Mouse (Mus musculus) myocyte (in vitro differentiated cells): ENCODE data around the gene Cd200. TPM values are rescaled to one million over a fixed set of nuclear protein-coding genes. Genes with fewer than 3 reads are reported as not detected.

Source experiments
- H3K27me3 ChIP-seq: one replicate; pipeline ENCODE4 v1.6.1; 2011; ENCODE audit not compliant: control insufficient read depth, insufficient read depth, insufficient read length
- H3K36me3 ChIP-seq: one replicate; pipeline ENCODE4 v1.6.1; 2011; ENCODE audit not compliant: control insufficient read depth, insufficient read depth
- H3K4me2 ChIP-seq: one replicate; pipeline ENCODE4 v1.6.1; 2011; ENCODE audit warnings: low read depth, control low read depth
- H3K4me3 ChIP-seq: one replicate; pipeline ENCODE4 v1.5.1; 2011; ENCODE audit warnings: mild to moderate bottlenecking, control low read depth, moderate library complexity
- H3K79me2 ChIP-seq: one replicate; pipeline ENCODE4 v1.6.1; 2011; ENCODE audit not compliant: control insufficient read depth, insufficient read depth
- H3ac ChIP-seq: one replicate; pipeline ENCODE4 v1.6.1; 2011; ENCODE audit not compliant: control insufficient read depth, insufficient read length
- CEBPB ChIP-seq: IDR thresholded peaks from 2 replicates; pipeline ENCODE4 v1.6.1; 2011; ENCODE audit warnings: mild to moderate bottlenecking, moderate library complexity; ENCODE audit not compliant: poor library complexity, insufficient read depth, severe bottlenecking
- E2F4 ChIP-seq: IDR thresholded peaks from one replicate; pipeline ENCODE4 v1.6.1; 2011; ENCODE audit warnings: mild to moderate bottlenecking, control low read depth, moderate library complexity; ENCODE audit not compliant: insufficient read depth
- MAX ChIP-seq: IDR thresholded peaks from one replicate; pipeline ENCODE4 v1.6.1; 2011; ENCODE audit warnings: low read depth, mild to moderate bottlenecking, control low read depth
- MYOD1 ChIP-seq, 3 experiments: IDR thresholded peaks; one replicate each; pipeline ENCODE4 v1.6.1; 2011; ENCODE audit warnings: control low read depth in 2 of 3, low read depth in 2 of 3, mild to moderate bottlenecking in 2 of 3, moderate library complexity in 1 of 3; ENCODE audit not compliant: insufficient read length in 2 of 3, control insufficient read depth in 1 of 3
- MYOG ChIP-seq, 3 experiments: IDR thresholded peaks; one replicate each; pipeline ENCODE4 v1.6.1; 2011; ENCODE audit warnings: control low read depth in 2 of 3, low read depth in 2 of 3, mild to moderate bottlenecking in 2 of 3; ENCODE audit not compliant: insufficient read length in 2 of 3, control insufficient read depth in 1 of 3, insufficient read depth in 1 of 3
- POLR2A ChIP-seq: IDR thresholded peaks from one replicate; pipeline ENCODE4 v1.6.1; 2011; ENCODE audit warnings: low read depth, mild to moderate bottlenecking, control low read depth, moderate library complexity; ENCODE audit not compliant: insufficient read length
- POLR2AphosphoS2 ChIP-seq: IDR thresholded peaks from one replicate; pipeline ENCODE4 v1.6.1; 2011; ENCODE audit warnings: low read depth, control low read depth; ENCODE audit not compliant: insufficient read length
- REST ChIP-seq: IDR thresholded peaks from one replicate; pipeline ENCODE4 v1.6.1; 2011; ENCODE audit warnings: mild to moderate bottlenecking, control low read depth, moderate library complexity; ENCODE audit not compliant: insufficient read depth, insufficient read length
- SRF ChIP-seq: IDR thresholded peaks from one replicate; pipeline ENCODE4 v1.6.1; 2011; ENCODE audit warnings: low read depth; ENCODE audit not compliant: control insufficient read depth, insufficient read length
- TCF12 ChIP-seq: IDR thresholded peaks from one replicate; pipeline ENCODE4 v1.6.1; 2011; ENCODE audit warnings: mild to moderate bottlenecking, control low read depth; ENCODE audit not compliant: poor library complexity, insufficient read depth, severe bottlenecking
- TCF3 ChIP-seq: IDR thresholded peaks from one replicate; pipeline ENCODE4 v1.6.1; 2011; ENCODE audit warnings: low read depth, control low read depth; ENCODE audit not compliant: insufficient read length
- USF1 ChIP-seq: IDR thresholded peaks from one replicate; pipeline ENCODE4 v1.6.1; 2011; ENCODE audit warnings: low read depth, mild to moderate bottlenecking, control low read depth, moderate library complexity
- polyA plus RNA-seq: library from polyadenylated mRNA; unstranded; fragments of >200 nt; fragmentation: generic; extraction: Trizol; gene quantifications from one replicate; pipeline ENCODE4 v1.2.1, GENCODE M21; 2012; ENCODE audit warnings: missing spikeins

Cd200 gene
- polyA plus RNA-seq, 1 experiment, result 40.3 TPM

- Histone ChIP-seq H3K79me2 (no peaks in the 10 kb centered on the region), H3ac (no peak overlapping the region), H3K27me3 (no peaks in the 10 kb centered on the region), H3K4me2 (no peak overlapping the region), H3K36me3 (no peaks in the 10 kb centered on the region), H3K4me3 (no peak overlapping the region)
- no peak for TF ChIP-seq TCF3
- no peak for TF ChIP-seq CEBPB
- no peak for TF ChIP-seq E2F4
- TF ChIP-seq POLR2AphosphoS2, result no peak
- TF ChIP-seq USF1, result no peak
- no peak for TF ChIP-seq MAX
- no peak for TF ChIP-seq SRF
- no peak for TF ChIP-seq POLR2A
- TF ChIP-seq REST, result no peak
- no peak for TF ChIP-seq MYOD1 (IDR thresholded peaks at IDR 0.05; ENCODE audit: control insufficient read depth in 1 of 3, insufficient read length in 2 of 3, low read depth in 2 of 3)
- no peak for TF ChIP-seq TCF12
- TF ChIP-seq MYOG (IDR thresholded peaks at IDR 0.05; ENCODE audit: control insufficient read depth in 1 of 3, insufficient read depth in 1 of 3, insufficient read length in 2 of 3, low read depth in 2 of 3), result no peak
These were observed 62.5 kb downstream of the Cd200 start for GRCm38 (mm10) chr16:45346367-45346766.

GRCm38 (mm10) chr16:45344879-45345278 lies 64.0 kb downstream of the Cd200 start:
- Histone ChIP-seq H3K4me2 (no peak overlapping the region), H3K4me3 (no peak overlapping the region), H3K36me3 (no peaks in the 10 kb centered on the region), H3ac (no peak overlapping the region), H3K27me3 (no peaks in the 10 kb centered on the region), H3K79me2 (no peaks in the 10 kb centered on the region)
- no peak for TF ChIP-seq USF1
- no peak for TF ChIP-seq TCF12
- TF ChIP-seq CEBPB, result no peak
- no peak for TF ChIP-seq MYOD1 (IDR thresholded peaks at IDR 0.05; ENCODE audit: control insufficient read depth in 1 of 3, insufficient read length in 2 of 3, low read depth in 2 of 3)
- TF ChIP-seq TCF3, result no peak
- no peak for TF ChIP-seq MYOG (IDR thresholded peaks at IDR 0.05; ENCODE audit: control insufficient read depth in 1 of 3, insufficient read depth in 1 of 3, insufficient read length in 2 of 3, low read depth in 2 of 3)
- no peak for TF ChIP-seq REST
- no peak for TF ChIP-seq SRF
- TF ChIP-seq POLR2A, result no peak
- TF ChIP-seq MAX, result no peak
- no peak for TF ChIP-seq POLR2AphosphoS2
- no peak for TF ChIP-seq E2F4

- Histone ChIP-seq H3ac (no peak overlapping the region), H3K4me3 (no peak overlapping the region), H3K27me3 (no peaks in the 10 kb centered on the region), H3K36me3 (no peaks in the 10 kb centered on the region), H3K4me2 (no peak overlapping the region), H3K79me2 (no peaks in the 10 kb centered on the region)
- no peak for TF ChIP-seq E2F4
- no peak for TF ChIP-seq POLR2AphosphoS2
- no peak for TF ChIP-seq MAX
- 0 out of 2 replicates have a peak, but pooled peaks have one; percentile 46 for TF ChIP-seq CEBPB
- TF ChIP-seq USF1, result no peak
- TF ChIP-seq TCF12, result peak; percentile 99
- no peak for TF ChIP-seq REST
- TF ChIP-seq MYOG (IDR thresholded peaks at IDR 0.05; ENCODE audit: control insufficient read depth in 1 of 3, insufficient read depth in 1 of 3, insufficient read length in 2 of 3, low read depth in 2 of 3), result peak; percentile 37 to 95 (median 90)
- TF ChIP-seq MYOD1 (IDR thresholded peaks at IDR 0.05; ENCODE audit: control insufficient read depth in 1 of 3, insufficient read length in 2 of 3, low read depth in 2 of 3), result peak; percentile 76 to 96 (median 95)
- TF ChIP-seq POLR2A, result no peak
- TF ChIP-seq SRF, result no peak
- peak; percentile 93 for TF ChIP-seq TCF3
These were observed 72.4 kb downstream of the Cd200 start for GRCm38 (mm10) chr16:45336478-45336877.

- Histone ChIP-seq H3K4me2 (no peak overlapping the region), H3K36me3 (no peaks in the 10 kb centered on the region)
- TF ChIP-seq MYOG (IDR thresholded peaks at IDR 0.05; ENCODE audit: control insufficient read depth in 1 of 3, insufficient read depth in 1 of 3, insufficient read length in 2 of 3, low read depth in 2 of 3), result peak in 2 of 3 experiments; percentile 35 to 69
- TF ChIP-seq MYOD1 (IDR thresholded peaks at IDR 0.05; ENCODE audit: control insufficient read depth in 1 of 3, insufficient read length in 2 of 3, low read depth in 2 of 3), result peak in 2 of 3 experiments; percentile 43 to 80
- TF ChIP-seq TCF3, result no peak
These were observed 74.0 kb downstream of the Cd200 start for GRCm38 (mm10) chr16:45334891-45335290.

GRCm38 (mm10) chr16:45334376-45334765 lies 74.5 kb downstream of the Cd200 start:
- peak overlapping the region; percentile 18 for H3K4me2 ChIP-seq
- no peaks in the 10 kb centered on the region for H3K27me3 ChIP-seq
- no peak overlapping the region for H3K4me3 ChIP-seq
- H3K36me3 ChIP-seq, result no peaks in the 10 kb centered on the region
- H3ac ChIP-seq, result no peak overlapping the region
- TF ChIP-seq SRF (no peak), USF1 (no peak), MAX (no peak), TCF3 (no peak), POLR2A (no peak), CEBPB (no peak), REST (no peak), MYOD1 (IDR thresholded peaks at IDR 0.05; ENCODE audit: control insufficient read depth in 1 of 3, insufficient read length in 2 of 3, low read depth in 2 of 3) (no peak), POLR2AphosphoS2 (no peak)
- no peaks in the 10 kb centered on the region for H3K79me2 ChIP-seq

More at GRCm38 (mm10) chr16:45334891-45335290, 74.0 kb downstream of the Cd200 start:
- no peak overlapping the region for H3K4me3 ChIP-seq
- no peaks in the 10 kb centered on the region for H3K79me2 ChIP-seq
- H3ac ChIP-seq, result no peak overlapping the region
- no peaks in the 10 kb centered on the region for H3K27me3 ChIP-seq
